Mouse (Mus musculus): ENCODE data around the gene Fkbp15.

DNA sequence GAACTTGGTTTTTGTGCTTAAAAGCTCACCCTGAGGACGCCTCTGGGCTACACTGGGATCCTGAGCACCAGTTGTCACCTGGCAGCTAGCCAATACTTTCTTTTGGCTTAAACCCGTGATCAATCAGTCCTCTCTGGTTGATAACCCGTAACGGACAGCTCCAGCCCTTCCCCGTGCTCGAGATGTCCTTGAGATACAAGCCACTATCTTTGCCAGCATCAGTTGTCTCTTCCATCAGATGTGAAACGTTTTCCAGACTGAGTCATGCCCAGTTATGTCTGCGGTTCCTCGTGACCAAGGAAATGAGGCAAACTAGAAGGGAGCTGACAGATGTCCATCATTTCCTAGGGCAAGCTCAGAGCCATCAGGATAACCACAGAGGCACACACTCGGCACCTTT, 93.2 kb downstream of the Fkbp15 start:
- TF ChIP-seq MAFK (IDR thresholded peaks at IDR 0.05; ENCODE audit: insufficient read depth, low read depth, low read length): no peak
- no peak for TF ChIP-seq HCFC1 (IDR thresholded peaks at IDR 0.05; ENCODE audit: borderline replicate concordance, insufficient read depth, low read length)
- TF ChIP-seq CHD2 (IDR thresholded peaks at IDR 0.05; ENCODE audit: low read depth, low read length): no peak
